Mouse (Mus musculus) heart, embryonic 14.5 days (tissue): ENCODE data around the gene 1110002E22Rik. TPM values are rescaled to one million over a fixed set of nuclear protein-coding genes. Genes with fewer than 3 reads are reported as not detected.

Source experiments
- ATAC-seq: fragments of 200-750 bp; cut with Nextera tagmentation; 2 replicates; pipeline ENCODE4 v1.8.0; 2017; ENCODE audit warnings: low read depth, moderate TSS enrichment; ENCODE audit not compliant: insufficient number of reproducible peaks, insufficient read depth, low FRiP score
- H3K27ac ChIP-seq, 2 experiments: fragments of 200-500 bp in 1 of 2; fragments of 300-500 bp in 1 of 2; sonication (generic) in 1 of 2; replicated peaks in 1 of 2; 2 replicates each; pipeline ENCODE4 v1.5.1; 2012 to 2014; ENCODE audit warnings: low read depth in 2 of 2, low read length in 2 of 2, control low read depth in 1 of 2, mild to moderate bottlenecking in 1 of 2, mixed read lengths in 1 of 2; ENCODE audit not compliant: control insufficient read depth in 1 of 2, insufficient read depth in 1 of 2
- H3K27me3 ChIP-seq: fragments of 300-500 bp; sonication (generic); 2 replicates; pipeline ENCODE4 v1.6.1; 2014; ENCODE audit warnings: mild to moderate bottlenecking, low read length, control low read depth; ENCODE audit not compliant: control insufficient read depth, insufficient read depth
- H3K36me3 ChIP-seq: fragments of 300-500 bp; sonication (generic); 2 replicates; pipeline ENCODE4 v1.6.1; 2014; ENCODE audit warnings: mild to moderate bottlenecking, control low read depth, low read length, mixed read lengths; ENCODE audit not compliant: control insufficient read depth, insufficient read depth
- H3K4me1 ChIP-seq, 2 experiments: fragments of 200-500 bp in 1 of 2; fragments of 300-500 bp in 1 of 2; sonication (generic) in 1 of 2; 2 replicates each; pipeline ENCODE4 v1.6.1; 2012 to 2014; ENCODE audit warnings: low read length in 2 of 2, control low read depth in 1 of 2, mixed read lengths in 1 of 2; ENCODE audit not compliant: control insufficient read depth in 2 of 2, insufficient read depth in 2 of 2
- H3K4me2 ChIP-seq: fragments of 300-500 bp; sonication (generic); 2 replicates; pipeline ENCODE4 v1.6.1; 2014; ENCODE audit warnings: mild to moderate bottlenecking, low read length
- H3K4me3 ChIP-seq, 2 experiments: fragments of 200-500 bp in 1 of 2; fragments of 300-500 bp in 1 of 2; sonication (generic) in 1 of 2; 2 replicates each; pipeline ENCODE4 v1.5.1; 2012 to 2014; ENCODE audit warnings: low read length in 2 of 2, mild to moderate bottlenecking in 2 of 2, control low read depth in 1 of 2, low read depth in 1 of 2, moderate library complexity in 1 of 2; ENCODE audit not compliant: control insufficient read depth in 1 of 2, insufficient read depth in 1 of 2
- H3K9ac ChIP-seq: fragments of 300-500 bp; sonication (generic); 2 replicates; pipeline ENCODE4 v1.6.1; 2014; ENCODE audit warnings: mild to moderate bottlenecking, low read length
- H3K9me3 ChIP-seq: fragments of 300-500 bp; sonication (generic); 2 replicates; pipeline ENCODE4 v1.6.1; 2016; ENCODE audit warnings: low read length, control low read depth; ENCODE audit not compliant: control insufficient read depth
- WGBS: fragments of 180-500 bp; shearing (Covaris S2); extraction: QIAGEN DNeasy Blood & Tissue Kit; methylation state at CpG from one replicate; pipeline ENCODE4 v1.1.7; 2014; 5-methylcytosine and 5-hydroxymethylcytosine counted together
- polyA plus RNA-seq: library from polyadenylated mRNA; unstranded; fragments of >200 nt; fragmentation: Nextera tagmentation; extraction: Ambion mirVana; gene quantifications from 2 replicates; pipeline ENCODE4 v1.2.1, GENCODE M21; 2014

1110002E22Rik gene
- polyA plus RNA-seq, 1 experiment from 2014 or later, result 16.5 TPM

DNA sequence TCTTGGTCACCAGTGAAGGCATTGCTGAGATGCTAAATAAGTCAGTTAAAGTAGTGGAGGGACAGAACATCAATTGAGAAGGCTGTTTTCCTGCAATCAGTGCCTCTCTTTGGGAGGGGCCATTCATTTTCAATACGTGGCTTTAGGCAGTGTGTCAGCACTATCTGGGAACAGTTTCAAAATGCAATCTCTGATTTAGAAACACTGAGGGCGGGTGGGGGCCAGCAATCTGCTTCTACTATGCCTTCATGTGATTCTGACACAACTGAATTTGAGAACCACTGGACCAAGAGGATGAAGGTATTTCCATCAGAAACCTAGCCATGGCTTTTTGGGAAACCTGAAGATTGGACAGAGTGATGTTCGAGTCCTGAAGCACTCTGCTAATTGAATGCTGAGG lies 30.4 kb downstream of the 1110002E22Rik start:
- Histone ChIP-seq H3K9ac (no peak overlapping the region), H3K36me3 (no peaks in the 10 kb centered on the region), H3K4me3 (no peak overlapping the region), H3K27ac (0 out of 4 replicates have a peak overlapping the region, but pooled peaks of 1 of the 2 experiments have one; percentile 39), H3K27me3 (no peaks in the 10 kb centered on the region), H3K4me2 (no peak overlapping the region), H3K4me1 (peaks cover 19 to 31% of the 10 kb centered on the region in 2 experiments), H3K9me3 (no peaks in the 10 kb centered on the region)
- ATAC-seq, result no peak
- 58% methylated on average over 3 of the region's 3 CpGs for whole genome bisulfite sequencing

DNA sequence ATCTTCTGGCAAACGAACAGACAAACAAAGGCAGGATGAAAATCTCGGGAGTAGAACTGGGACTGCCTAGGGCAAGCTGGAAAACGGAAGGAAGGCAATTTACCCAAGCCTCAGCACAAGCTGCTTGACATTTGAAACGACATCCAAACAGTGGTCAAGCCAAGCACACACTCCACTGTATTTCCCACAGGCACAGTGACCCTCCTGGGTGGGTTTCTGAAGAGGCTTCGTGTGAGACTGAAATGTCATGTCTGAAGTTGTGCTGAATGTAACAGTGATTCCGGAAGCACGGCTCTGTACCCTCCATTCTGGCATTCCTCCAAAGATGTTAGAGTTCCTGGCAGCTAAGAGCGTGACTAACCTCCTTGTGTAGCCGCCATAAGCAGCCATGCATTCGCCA lies 30.9 kb downstream of the 1110002E22Rik start:
- H3K9ac ChIP-seq, result no peak overlapping the region
- H3K27me3 ChIP-seq, result no peaks in the 10 kb centered on the region
- 54% methylated on average over 10 of the region's 10 CpGs for WGBS
- H3K27ac ChIP-seq, result peak overlapping the region; percentile 17 to 39; a peak in 1 of 4 replicates
- peaks cover 19 to 31% of the 10 kb centered on the region in 2 experiments for H3K4me1 ChIP-seq
- no peaks in the 10 kb centered on the region for H3K9me3 ChIP-seq
- H3K4me3 ChIP-seq, result no peak overlapping the region
- no peaks in the 10 kb centered on the region for H3K36me3 ChIP-seq
- no peak overlapping the region for H3K4me2 ChIP-seq
- ATAC-seq, result no peak

DNA sequence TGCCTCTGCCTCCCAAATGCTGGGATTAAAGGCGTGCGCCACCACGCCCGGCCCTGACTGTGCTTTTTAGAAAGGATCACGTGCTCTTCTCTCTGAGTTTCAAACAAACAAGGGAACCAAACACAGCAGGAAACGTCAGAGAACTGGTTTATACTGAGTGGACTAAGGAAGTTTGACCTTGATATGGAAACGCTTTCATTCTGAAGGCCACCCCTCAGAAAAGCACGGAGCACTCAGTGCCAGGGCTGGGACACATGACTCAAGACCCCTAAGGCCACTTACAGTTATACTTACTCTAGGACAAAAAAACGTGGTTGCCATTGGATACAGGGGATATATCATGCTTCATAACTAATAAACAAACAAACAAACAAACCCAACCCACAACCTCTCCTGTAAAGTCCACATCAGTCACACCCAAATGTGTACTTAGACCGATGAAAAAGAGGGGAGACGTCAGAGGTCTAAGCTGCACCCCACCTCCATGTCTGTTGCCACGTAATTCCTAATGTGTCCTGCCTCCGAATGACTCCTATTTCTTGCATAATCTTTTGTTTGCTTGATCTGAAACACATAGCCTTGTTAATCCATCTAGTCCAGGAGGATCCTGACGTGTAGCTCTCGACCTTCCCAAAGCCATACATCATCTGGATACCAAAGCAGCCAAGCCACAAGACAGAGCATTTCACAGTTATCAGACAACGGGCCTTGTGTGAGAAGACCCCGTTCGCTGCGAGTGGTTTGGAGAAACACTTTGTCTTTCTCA lies 31.6 kb downstream of the 1110002E22Rik start:
- no peak overlapping the region for H3K4me3 ChIP-seq
- ATAC-seq, result no peak
- no peak overlapping the region for H3K9ac ChIP-seq
- H3K4me1 ChIP-seq, result peaks cover 19 to 31% of the 10 kb centered on the region in 2 experiments
- no peaks in the 10 kb centered on the region for H3K9me3 ChIP-seq
- WGBS, result 79% methylated on average over 19 of the region's 19 CpGs
- H3K4me2 ChIP-seq, result no peak overlapping the region
- no peaks in the 10 kb centered on the region for H3K36me3 ChIP-seq
- H3K27ac ChIP-seq, result peak overlapping the region in 1 of 2 experiments; percentile 39; a peak in 2 of 4 replicates
- no peaks in the 10 kb centered on the region for H3K27me3 ChIP-seq

DNA sequence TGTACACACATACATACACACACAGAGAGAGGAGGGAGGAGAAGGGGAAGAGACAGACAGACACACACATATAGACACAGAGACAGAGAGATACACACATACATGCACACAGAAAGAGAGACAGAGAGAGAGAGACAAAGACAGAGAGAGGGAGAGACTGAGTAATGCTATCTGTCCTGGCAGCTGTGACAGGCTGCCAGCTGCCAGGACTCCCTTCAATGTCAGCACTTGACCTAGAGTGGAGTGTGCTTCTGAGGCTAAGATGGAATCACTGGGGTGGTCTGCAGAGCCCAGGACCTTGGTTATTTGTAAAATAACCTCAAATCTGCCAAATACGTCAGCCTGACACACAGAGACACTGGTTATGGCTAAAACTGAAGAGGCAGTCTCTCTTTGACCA lies 32.9 kb downstream of the 1110002E22Rik start:
- WGBS, result 59% methylated on average over 1 of the region's 1 CpGs

DNA sequence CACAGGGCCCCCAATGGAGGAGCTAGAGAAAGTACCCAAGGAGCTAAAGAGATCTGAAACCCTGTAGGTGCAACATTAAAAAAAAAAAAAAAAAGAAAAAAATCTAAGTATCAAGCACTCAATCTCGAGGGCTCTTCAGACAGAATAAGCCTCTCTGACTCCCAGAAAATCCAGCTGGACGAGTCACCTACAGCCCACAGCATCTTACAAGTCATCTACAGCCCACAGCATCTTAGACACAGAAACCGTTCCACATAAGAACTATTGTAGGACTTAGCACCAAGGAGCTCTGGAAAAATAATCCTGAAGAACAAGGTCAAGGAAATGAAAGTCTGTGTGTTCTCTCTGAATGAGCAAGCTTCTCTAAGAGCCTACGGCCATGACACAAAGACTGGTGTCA lies 37.1 kb downstream of the 1110002E22Rik start:
- Histone ChIP-seq H3K36me3 (no peaks in the 10 kb centered on the region), H3K4me1 (peaks cover 9 to 18% of the 10 kb centered on the region in 2 experiments), H3K27me3 (no peaks in the 10 kb centered on the region), H3K9ac (no peak overlapping the region), H3K4me3 (no peak overlapping the region), H3K27ac (no peak overlapping the region), H3K9me3 (no peaks in the 10 kb centered on the region), H3K4me2 (no peak overlapping the region)
- 75% methylated on average over 4 of the region's 4 CpGs for WGBS
- ATAC-seq, result no peak

More for the DNA sequence above, 32.9 kb downstream of the 1110002E22Rik start:
- no peak overlapping the region for H3K4me2 ChIP-seq
- peaks cover 19 to 31% of the 10 kb centered on the region in 2 experiments for H3K4me1 ChIP-seq
- H3K4me3 ChIP-seq, result no peak overlapping the region
- H3K27ac ChIP-seq, result peak overlapping the region; percentile 34 to 69; a peak in 3 of 4 replicates
- 0 out of 2 replicates have a peak, but pooled peaks have one; percentile 26 for ATAC-seq
- H3K9me3 ChIP-seq, result no peaks in the 10 kb centered on the region
- H3K9ac ChIP-seq, result peak overlapping the region; percentile 5; the same call in 1 of the 2 replicates
- no peaks in the 10 kb centered on the region for H3K27me3 ChIP-seq
- H3K36me3 ChIP-seq, result no peaks in the 10 kb centered on the region

DNA sequence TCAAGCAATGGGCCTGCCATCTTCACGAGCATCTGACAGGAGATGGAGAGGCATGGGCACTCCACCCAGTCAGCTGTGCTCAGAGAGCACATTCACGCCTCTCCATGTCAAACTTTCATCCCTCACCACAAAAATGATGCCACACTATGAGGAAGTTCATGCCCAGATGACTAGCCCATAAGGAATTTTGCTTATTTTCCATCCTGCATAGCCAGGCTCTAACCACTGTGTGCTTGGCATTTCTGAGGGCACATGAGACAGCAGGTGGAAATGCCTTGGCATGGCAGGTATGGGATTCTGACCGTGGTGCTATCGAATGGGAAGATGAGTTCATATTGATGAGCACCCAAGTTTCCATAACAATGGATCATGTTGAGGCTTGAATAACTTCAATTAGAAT lies 38.8 kb downstream of the 1110002E22Rik start:
- WGBS, result 89% methylated on average over 4 of the region's 4 CpGs
- Histone ChIP-seq H3K4me1 (0 out of 4 replicates have a peak, but pooled peaks cover 0 to under 1% of the 10 kb centered on the region in 2 experiments), H3K4me3 (no peak overlapping the region), H3K9ac (no peak overlapping the region), H3K36me3 (no peaks in the 10 kb centered on the region), H3K27ac (no peak overlapping the region), H3K9me3 (no peaks in the 10 kb centered on the region), H3K27me3 (no peaks in the 10 kb centered on the region), H3K4me2 (no peak overlapping the region)
- no peak for ATAC-seq

DNA sequence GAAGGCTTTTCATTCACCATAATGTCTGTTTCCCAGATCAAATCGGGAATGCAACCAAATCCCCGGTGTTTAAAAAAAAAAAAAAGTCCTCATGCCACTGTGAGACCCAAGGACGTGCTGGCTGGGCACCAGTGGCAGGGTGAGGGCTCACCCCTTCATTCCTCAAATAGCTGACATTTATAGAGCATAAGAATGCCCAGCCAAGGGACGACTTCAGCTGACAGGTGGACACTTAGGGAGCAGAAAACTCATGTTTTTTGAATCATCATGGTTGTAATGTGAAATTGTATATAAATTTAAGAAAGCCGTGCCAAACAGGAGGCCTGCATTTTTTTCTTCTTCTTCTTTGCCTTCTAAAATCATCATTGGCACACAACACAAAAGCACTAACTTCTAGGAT lies 40.2 kb downstream of the 1110002E22Rik start:
- Histone ChIP-seq H3K27ac (no peak overlapping the region), H3K4me1 (no peaks in the 10 kb centered on the region), H3K36me3 (no peaks in the 10 kb centered on the region), H3K4me3 (no peak overlapping the region), H3K9me3 (no peaks in the 10 kb centered on the region), H3K9ac (no peak overlapping the region), H3K27me3 (no peaks in the 10 kb centered on the region), H3K4me2 (no peak overlapping the region)
- no peak for ATAC-seq
- WGBS, result 54% methylated on average over 5 of the region's 5 CpGs
